Mouse (Mus musculus) layer of hippocampus, adult 18-20 months (tissue): ENCODE data around the gene Fam122a. TPM values are rescaled to one million over a fixed set of nuclear protein-coding genes. Genes with fewer than 3 reads are reported as not detected.

Experiments
- DNase-seq, 2 experiments: peaks; one replicate each; pipeline ENCODE4 v3.0.0; 2022; ENCODE audit warnings: low spot score in 2 of 2
- total RNA-seq, 2 experiments: library from RNA; stranded (reverse); gene quantifications; 2 replicates each; pipeline ENCODE4 v1.2.3; 2021

The Fam122a gene
- total RNA-seq, 2 experiments from 2014 or later = 27.2 to 28.9 TPM

DNA sequence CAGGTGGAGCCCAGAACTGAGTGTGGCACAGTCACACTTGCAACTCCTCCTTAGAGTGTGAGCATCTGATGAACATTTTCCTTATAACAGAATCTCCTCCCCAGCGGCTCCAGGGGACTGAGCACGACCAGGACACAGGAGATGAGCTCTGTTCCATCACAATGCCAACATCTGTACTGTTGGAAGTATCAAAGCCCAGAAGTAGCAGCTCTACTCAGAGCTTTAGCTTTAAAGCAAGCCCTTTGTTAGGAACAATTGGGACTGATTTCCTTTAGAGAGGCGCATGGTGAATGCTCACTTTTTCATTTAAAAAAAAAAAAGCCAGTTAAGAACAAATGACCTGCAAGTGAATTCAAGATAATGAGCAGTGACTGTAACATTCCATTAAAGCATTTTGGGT lies 14.7 kb upstream of the Fam122a start:
- no peak for DNase-seq

DNA sequence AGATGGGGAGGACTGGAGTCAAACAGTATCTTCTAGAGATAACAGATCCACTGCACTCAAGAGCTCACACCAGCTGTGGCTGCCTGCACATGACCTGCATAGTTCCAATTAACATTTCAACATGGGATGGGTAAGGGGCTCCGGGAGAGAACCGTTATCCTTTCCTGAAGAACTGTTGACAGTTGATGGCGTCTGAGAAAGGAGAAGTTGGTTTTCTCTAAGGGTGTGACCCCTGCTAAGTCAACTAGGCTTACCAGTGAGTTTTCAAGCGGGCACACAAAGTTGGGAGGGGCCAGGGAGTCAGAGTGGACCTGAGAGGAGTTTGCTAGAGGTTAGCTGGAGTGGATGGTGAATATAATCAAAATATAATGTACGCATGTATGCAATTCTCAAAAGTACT lies 13.1 kb upstream of the Fam122a start:
- no peak for DNase-seq

GRCm38 (mm10) chr19:24486433-24487296 lies 9.5 kb upstream of the Fam122a start:
- no peak for DNase-seq

DNA sequence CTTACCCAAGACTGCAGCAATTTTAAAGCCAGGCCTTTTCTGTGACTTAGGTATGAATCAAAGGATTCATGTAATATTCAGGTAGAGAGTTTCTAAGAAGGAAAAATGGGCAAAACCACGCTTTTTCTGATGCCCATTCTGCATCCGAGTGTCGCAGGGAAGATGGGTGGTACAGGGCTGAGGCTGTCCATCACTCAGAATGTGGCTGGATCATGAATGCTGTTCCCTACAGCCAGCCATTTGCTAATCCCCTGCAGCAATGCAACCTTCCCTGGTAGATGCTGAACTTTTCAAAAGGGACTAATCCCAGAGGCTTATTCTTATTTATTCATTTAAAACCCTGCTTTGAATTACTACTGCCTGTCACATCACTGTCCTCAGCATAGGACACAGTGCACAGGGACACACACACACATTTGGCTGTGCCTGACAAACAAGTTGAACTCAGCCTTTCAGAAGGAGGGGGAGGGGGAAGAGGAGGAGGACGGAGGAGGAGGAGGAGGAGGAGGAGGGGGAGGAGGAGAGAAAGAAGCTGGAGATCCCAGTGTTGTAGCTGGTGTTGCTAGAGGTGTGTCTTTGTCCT lies 7.5 kb upstream of the Fam122a start:
- DNase-seq = no peak

GRCm38 (mm10) chr19:24480916-24481315 lies 3.8 kb upstream of the Fam122a start:
- DNase-seq = no peak

DNA sequence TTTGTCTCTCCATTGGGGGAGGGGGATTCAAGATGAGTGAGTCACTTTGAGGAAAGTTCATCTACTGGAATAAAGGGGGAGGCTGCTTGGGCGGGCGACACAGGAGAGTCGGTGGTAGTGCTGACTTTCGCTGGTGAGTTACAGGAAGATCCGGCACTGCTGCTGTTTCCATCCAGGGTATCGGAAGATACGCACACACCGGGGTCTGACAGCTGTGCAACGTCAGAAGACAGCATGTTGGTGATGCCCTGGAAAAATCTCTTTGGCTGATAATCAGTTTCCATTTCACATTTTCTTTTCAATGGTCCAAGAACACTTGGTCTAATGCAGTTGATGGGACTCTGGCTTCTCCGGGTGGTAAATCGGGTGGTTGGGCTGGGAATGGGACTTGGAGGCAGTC lies 695 bp downstream of the Fam122a start:
- DNase-seq = no peak

GRCm38 (mm10) chr19:24475281-24475680 lies 1.9 kb downstream of the Fam122a start:
- no peak for DNase-seq

- no peak for DNase-seq
Observed at GRCm38 (mm10) chr19:24472512-24472911, 4.6 kb downstream of the Fam122a start.

DNA sequence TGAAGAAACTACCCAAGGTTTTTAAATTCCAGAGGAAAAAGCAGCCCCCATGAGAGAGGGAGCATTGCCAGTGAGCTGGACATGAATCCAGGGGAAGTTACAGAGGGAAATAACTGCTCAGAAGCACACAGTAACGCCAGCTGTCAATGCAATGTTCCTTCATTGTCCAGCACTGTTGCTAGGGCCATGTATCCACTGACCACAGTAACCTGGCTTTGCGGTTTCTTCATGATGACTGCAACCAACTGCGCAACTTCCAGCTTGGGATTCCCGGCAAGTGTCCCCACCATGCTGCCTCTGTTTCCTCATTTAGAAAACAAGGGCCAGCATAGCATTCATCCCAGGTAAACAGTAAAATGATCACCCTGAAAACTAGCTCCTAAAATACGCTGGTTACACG lies 5.6 kb downstream of the Fam122a start:
- no peak for DNase-seq

DNA sequence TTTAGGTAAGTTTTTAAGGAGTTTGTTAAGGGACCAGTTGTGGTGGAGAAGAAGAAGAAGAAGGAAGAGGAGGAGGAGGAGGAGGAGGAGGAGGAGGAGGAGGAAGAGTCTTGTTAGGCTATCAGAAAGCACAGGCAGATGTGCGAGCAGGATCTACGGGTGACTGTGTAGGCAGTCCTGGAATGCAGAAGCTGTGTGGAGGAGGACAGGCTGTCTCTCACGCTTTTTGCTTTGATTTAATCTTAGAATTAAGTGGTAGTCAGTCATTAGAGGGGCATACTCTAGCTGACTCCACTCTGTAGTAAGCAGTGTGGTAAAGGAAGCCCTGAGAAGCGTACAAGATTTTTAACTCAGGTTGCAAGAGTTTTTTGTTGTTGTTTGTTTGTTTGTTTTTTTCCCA lies 7.9 kb downstream of the Fam122a start:
- DNase-seq = peak in 1 of 2 experiments; percentile 52

DNA sequence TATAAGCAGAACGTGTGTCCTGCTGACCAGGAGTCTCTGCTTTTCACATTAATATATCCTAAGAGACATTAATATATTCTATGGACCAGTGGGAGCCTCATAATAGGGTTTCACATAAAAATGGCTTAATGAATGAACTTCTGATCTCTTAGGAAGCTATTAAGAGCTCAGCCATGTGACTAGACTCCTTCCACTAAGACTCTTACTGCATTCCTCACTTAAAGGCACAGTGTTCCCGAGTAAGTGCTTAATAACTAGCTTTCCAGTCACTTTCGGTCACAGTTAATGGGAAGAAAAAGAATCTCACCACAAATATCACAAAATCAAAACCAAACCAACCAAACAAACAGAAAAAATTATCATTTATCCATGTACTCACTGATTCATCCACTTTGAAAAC lies 8.5 kb downstream of the Fam122a start:
- DNase-seq = no peak

DNA sequence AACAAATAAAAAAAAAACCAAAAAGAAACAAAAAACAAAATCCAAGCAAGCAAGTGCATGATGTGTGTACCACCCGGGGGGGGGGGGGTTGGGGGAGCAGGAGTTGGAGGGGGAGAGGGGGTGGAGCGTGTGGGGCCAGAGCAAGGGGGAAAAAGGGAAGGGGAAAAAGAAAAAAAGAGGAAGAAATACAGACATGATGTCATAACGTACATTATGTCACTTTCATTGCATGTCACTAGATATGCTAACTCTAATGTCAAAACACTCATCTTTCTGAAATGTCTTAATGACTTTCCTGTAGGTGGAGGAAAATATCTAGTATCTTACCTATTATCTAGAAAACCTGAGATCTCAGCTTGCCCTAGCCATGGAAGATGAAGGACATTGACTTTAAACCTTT lies 14.1 kb downstream of the Fam122a start:
- no peak for DNase-seq

DNA sequence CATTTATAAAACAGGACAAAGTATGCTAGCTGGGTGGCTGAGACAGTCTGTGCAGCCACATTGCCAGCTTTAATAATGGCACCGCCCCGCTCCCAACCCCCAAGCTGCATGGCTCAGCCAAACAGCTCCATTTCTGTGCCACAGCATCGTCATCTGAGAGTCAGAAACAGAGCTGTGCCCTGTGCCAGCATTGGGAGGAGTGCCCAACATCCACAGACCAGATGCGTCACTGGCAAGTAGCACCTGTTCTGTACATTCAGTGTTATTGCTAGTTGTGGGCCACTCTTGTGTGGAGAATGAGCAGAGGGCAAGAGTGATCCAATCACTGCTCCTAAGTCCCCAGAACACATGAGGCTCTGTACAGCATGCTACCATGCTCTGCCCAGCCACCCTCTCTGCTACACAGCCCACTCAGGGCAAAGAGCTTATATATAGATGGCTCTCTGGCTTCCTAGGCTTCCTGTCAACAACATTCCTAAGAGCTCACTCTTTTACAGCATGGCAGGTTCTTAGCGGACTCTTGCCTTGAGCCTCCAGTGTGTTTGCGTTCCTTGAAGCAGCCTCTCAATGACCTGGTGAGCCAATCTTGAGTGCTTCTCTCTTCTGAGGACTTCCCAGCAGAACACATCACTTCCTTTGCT lies 20.4 kb downstream of the Fam122a start:
- peak; percentile 75 to 91 for DNase-seq

DNA sequence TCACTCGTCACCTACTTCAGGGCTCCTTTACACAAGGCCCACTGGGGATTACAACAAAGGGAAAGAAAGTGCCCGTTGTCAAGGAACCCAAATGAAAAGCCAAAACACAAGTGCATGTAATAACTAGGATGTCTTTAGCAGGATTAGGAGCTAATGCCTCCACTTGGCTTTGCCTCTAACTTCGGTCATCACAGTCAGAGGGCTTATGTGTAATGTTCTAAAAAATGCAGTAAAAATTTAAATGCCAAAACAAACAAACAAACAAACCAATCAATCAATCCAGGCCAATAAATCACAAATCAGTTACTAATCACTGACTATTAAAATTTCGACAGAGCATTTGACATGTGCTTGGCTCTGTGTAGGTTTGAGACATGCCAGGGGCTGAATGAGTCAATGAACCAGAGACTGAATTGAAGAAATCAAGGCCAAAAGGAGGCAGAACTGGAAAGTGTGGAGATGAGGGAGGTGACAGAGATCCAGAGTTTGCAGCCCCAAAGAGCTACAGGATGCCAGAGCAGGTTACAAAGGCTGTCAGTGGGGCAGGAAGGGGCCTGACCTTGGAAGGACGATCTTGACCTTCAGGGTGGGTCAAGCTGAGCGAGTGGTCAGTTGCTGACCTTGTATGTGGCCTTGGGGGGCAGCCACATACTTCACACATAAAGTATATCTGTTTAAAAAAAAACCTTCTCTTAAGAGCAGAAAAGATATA lies 21.8 kb downstream of the Fam122a start:
- DNase-seq = no peak

DNA sequence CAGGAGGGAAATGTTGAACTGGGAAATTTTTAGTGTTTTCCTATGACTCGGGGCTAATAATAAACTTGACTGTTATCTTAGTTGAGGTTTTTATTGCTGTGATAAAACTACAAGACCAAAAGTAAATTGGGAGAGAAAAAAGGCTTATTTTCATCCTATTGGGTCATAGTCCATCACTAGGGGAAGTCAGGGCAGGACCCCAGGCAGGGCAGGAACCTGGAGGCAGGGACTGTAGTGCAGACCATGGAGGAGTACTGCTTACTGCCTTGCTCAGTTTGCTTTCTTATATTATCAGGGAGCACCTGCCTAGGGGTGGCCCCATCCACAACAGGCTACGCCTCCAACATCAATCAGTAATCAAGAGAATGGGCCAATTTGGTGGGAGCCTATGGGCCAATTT lies 22.7 kb downstream of the Fam122a start:
- no peak for DNase-seq

GRCm38 (mm10) chr19:24453379-24453778 lies 23.8 kb downstream of the Fam122a start:
- peak in 1 of 2 experiments; percentile 59 for DNase-seq

DNA sequence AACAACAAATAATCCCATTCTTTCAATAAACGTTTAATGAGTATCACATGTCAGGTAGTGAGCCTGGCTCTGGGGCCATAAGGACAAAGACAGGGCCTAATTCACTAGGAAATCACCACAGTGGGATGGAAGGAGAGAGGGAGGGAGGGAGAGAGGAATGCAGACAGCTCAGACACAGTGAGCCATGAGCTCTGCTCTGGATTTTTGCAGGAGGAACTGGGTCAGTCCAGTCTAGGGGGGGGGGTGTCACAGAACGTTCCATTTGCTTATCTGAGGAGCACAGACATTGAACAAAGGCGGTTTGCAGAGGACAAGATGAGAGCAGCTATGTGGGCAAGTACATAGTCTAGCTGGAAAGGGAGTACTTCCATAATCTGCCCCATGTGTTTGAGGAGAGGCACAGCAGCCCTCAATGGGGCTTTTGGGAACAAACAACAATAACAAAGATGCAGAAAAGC lies 24.7 kb downstream of the Fam122a start:
- DNase-seq = no peak

GRCm38 (mm10) chr19:24451626-24452025 lies 25.5 kb downstream of the Fam122a start:
- DNase-seq = no peak

DNA sequence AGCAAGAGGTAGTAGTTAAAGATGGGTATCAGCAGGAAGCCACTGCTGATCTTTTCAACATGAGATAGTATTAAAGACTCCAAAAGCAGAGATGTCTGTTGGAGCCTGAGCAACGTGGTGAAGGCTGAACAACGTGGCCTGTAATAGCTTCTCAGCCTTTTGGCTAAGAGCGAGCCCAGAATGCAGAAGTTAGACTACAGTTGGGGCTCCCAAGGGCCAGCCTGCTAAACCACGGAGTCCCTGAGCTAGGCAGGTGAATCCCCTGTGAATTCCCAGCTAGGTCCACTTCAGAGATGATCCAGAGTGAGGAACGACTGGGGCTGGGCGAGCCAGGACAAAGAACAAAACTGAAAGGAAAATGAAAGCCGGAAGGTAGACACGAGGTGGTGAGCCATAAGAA lies 26.4 kb downstream of the Fam122a start:
- DNase-seq = no peak

DNA sequence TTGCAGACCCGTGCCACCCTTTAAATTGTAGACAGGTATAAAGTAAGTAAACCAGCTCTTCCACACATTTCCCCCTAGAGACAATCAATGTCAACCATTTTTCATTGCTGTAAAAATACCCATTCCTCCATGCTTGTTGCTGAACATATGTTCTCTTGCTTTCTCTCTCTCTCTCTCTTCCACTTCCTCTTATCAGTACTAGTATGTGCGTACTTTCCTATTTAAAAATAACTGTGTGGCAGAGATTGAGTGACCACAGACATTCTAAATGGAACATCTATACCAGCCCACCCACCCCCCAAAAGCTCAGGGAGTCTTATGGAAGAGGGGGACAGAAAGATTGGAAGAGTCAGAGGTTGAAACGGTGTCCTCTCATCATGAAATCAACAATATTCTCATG lies 32.8 kb downstream of the Fam122a start:
- no peak for DNase-seq

- no peak for DNase-seq
Observed at GRCm38 (mm10) chr19:24439715-24440114, 37.4 kb downstream of the Fam122a start.

GRCm38 (mm10) chr19:24434291-24434690 lies 42.9 kb downstream of the Fam122a start:
- no peak for DNase-seq
